Mouse (Mus musculus) MEL (cell line): ENCODE data around the gene Tgif1.
"Not testable (repeated sequence)": the region's sequence is repeated elsewhere in the genome, so short reads cannot be mapped to it uniquely, and the experiment has no call there.

Experiments used
- CTCF ChIP-seq, 3 experiments: IDR thresholded peaks in 2 of 3; conservative IDR thresholded peaks in 1 of 3; 2 replicates each; pipeline ENCODE4 v1.5.1; 2011 to 2012; ENCODE audit warnings: low read length in 3 of 3, low read depth in 2 of 3, mild to moderate bottlenecking in 2 of 3, improper control_type of control experiment in 1 of 3, inconsistent platforms in 1 of 3, mixed read lengths in 1 of 3, moderate library complexity in 1 of 3; ENCODE audit not compliant: control insufficient read depth in 1 of 3, insufficient read depth in 1 of 3, poor library complexity in 1 of 3, severe bottlenecking in 1 of 3
- EP300 ChIP-seq, 2 experiments: IDR thresholded peaks; 2 replicates each; pipeline ENCODE4 v1.6.1; 2011; ENCODE audit warnings: improper control_type of control experiment in 2 of 2, low read length in 2 of 2, low read depth in 1 of 2, mild to moderate bottlenecking in 1 of 2
- GABPA ChIP-seq: IDR thresholded peaks from 2 replicates; pipeline ENCODE4 v1.6.1; 2012; ENCODE audit warnings: low read depth, mild to moderate bottlenecking, inconsistent platforms, low read length, improper control_type of control experiment, moderate library complexity
- MAFK ChIP-seq: IDR thresholded peaks from 2 replicates; pipeline ENCODE4 v1.6.1; 2011; ENCODE audit warnings: low read depth, mild to moderate bottlenecking, low read length, improper control_type of control experiment, borderline replicate concordance
- MAX ChIP-seq: IDR thresholded peaks from 2 replicates; pipeline ENCODE4 v1.6.1; 2011; ENCODE audit warnings: low read length, improper control_type of control experiment
- POLR2A ChIP-seq, 2 experiments: IDR thresholded peaks; 2 replicates each; pipeline ENCODE4 v1.6.1; 2011 to 2012; ENCODE audit warnings: low read length in 2 of 2, mild to moderate bottlenecking in 2 of 2, control low read depth in 1 of 2, improper control_type of control experiment in 1 of 2, low read depth in 1 of 2, moderate library complexity in 1 of 2; ENCODE audit not compliant: control insufficient read depth in 1 of 2, insufficient read depth in 1 of 2, poor library complexity in 1 of 2
- POLR2AphosphoS2 ChIP-seq: IDR thresholded peaks from 2 replicates; pipeline ENCODE4 v1.6.1; 2011; ENCODE audit warnings: low read length, improper control_type of control experiment
- SIN3A ChIP-seq: IDR thresholded peaks from 2 replicates; pipeline ENCODE4 v1.6.1; 2012; ENCODE audit warnings: low read length, improper control_type of control experiment, inconsistent platforms
- TCF12 ChIP-seq: IDR thresholded peaks from 2 replicates; pipeline ENCODE4 v1.6.1; 2014; ENCODE audit warnings: low read depth, mild to moderate bottlenecking, inconsistent platforms, low read length, improper control_type of control experiment, moderate library complexity
- ZC3H11A ChIP-seq: IDR thresholded peaks from 2 replicates; pipeline ENCODE4 v1.6.1; 2012; ENCODE audit warnings: low read depth, mild to moderate bottlenecking, inconsistent platforms, low read length, improper control_type of control experiment
- ZNF384 ChIP-seq: IDR thresholded peaks from 2 replicates; pipeline ENCODE4 v1.6.1; 2012; ENCODE audit warnings: low read depth, mild to moderate bottlenecking, inconsistent platforms, low read length, improper control_type of control experiment

- TF ChIP-seq EP300 (IDR thresholded peaks at IDR 0.05; ENCODE audit: low read depth in 1 of 2, low read length in 2 of 2); ZNF384; CTCF (IDR thresholded peaks at IDR 0.05 in 2 of 3, conservative IDR thresholded peaks at IDR 0.05 in 1 of 3; ENCODE audit: control insufficient read depth in 1 of 3, insufficient read depth in 1 of 3, low read depth in 2 of 3, low read length in 3 of 3, poor library complexity in 1 of 3, severe bottlenecking in 1 of 3); TCF12; ZC3H11A; POLR2A (IDR thresholded peaks at IDR 0.05; ENCODE audit: control insufficient read depth in 1 of 2, insufficient read depth in 1 of 2, low read depth in 1 of 2, low read length in 2 of 2, poor library complexity in 1 of 2); SIN3A; POLR2AphosphoS2; MAX; GABPA; MAFK: not testable (repeated sequence)
Observed at GRCm38 (mm10) chr17:70837474-70837873, 15.9 kb downstream of the Tgif1 start.
